Mouse (Mus musculus) heart, postnatal 0 days (tissue): ENCODE data around the gene Rnf38. TPM values are rescaled to one million over a fixed set of nuclear protein-coding genes. Genes with fewer than 3 reads are reported as not detected.

Source experiments
- ATAC-seq: fragments of 200-750 bp; cut with Nextera tagmentation; 2 replicates; pipeline ENCODE4 v1.8.0; 2017; ENCODE audit warnings: low read depth, moderate number of reproducible peaks, moderate library complexity; ENCODE audit not compliant: insufficient read depth
- DNase-seq: peaks from one replicate; pipeline ENCODE4 v3.0.0-alpha.2; 2016; ENCODE audit warnings: low spot score
- H3K27ac ChIP-seq: fragments of 300-500 bp; sonication (generic); 2 replicates; pipeline ENCODE4 v1.5.1; 2014; ENCODE audit warnings: low read depth, mild to moderate bottlenecking
- H3K27me3 ChIP-seq: fragments of 300-500 bp; sonication (generic); 2 replicates; pipeline ENCODE4 v1.6.1; 2014; ENCODE audit warnings: low read length, mixed read lengths; ENCODE audit not compliant: control insufficient read depth, insufficient read depth
- H3K36me3 ChIP-seq: fragments of 300-500 bp; sonication (generic); replicated peaks from 2 replicates; pipeline ENCODE4 v1.6.1; 2014; ENCODE audit warnings: low read length, mixed read lengths; ENCODE audit not compliant: control insufficient read depth, insufficient read depth
- H3K4me1 ChIP-seq: fragments of 300-500 bp; sonication (generic); 2 replicates; pipeline ENCODE4 v1.6.1; 2014; ENCODE audit warnings: antibody characterized with exemption; ENCODE audit not compliant: control insufficient read depth, insufficient read depth
- H3K4me2 ChIP-seq: fragments of 300-500 bp; sonication (generic); 2 replicates; pipeline ENCODE4 v1.6.1; 2014; ENCODE audit warnings: low read depth, mild to moderate bottlenecking, low read length, moderate library complexity
- H3K4me3 ChIP-seq: fragments of 300-500 bp; sonication (generic); 2 replicates; pipeline ENCODE4 v1.5.1; 2014; ENCODE audit warnings: low read depth, low read length
- H3K9ac ChIP-seq: fragments of 300-500 bp; sonication (generic); replicated peaks from 2 replicates; pipeline ENCODE4 v1.6.1; 2014; ENCODE audit warnings: low read depth, low read length, mixed read lengths
- H3K9me3 ChIP-seq: fragments of 300-500 bp; sonication (generic); replicated peaks from 2 replicates; pipeline ENCODE4 v1.6.1; 2016; ENCODE audit warnings: low read length; ENCODE audit not compliant: control insufficient read depth
- CTCF ChIP-seq: IDR thresholded peaks from 2 replicates; pipeline ENCODE4 v1.5.1; 2016; ENCODE audit warnings: antibody characterized with exemption, control low read depth, low read depth
- EP300 ChIP-seq: IDR thresholded peaks from 2 replicates; pipeline ENCODE4 v1.6.1; 2016; ENCODE audit warnings: antibody characterized with exemption, low read depth
- WGBS: fragments of 180-500 bp; shearing (Covaris S2); extraction: QIAGEN DNeasy Blood & Tissue Kit; methylation state at CpG from one replicate; pipeline ENCODE4 v1.1.7; 2014; 5-methylcytosine and 5-hydroxymethylcytosine counted together
- polyA plus RNA-seq: library from polyadenylated mRNA; unstranded; fragments of >200 nt; fragmentation: Nextera tagmentation; extraction: Ambion mirVana; gene quantifications from 2 replicates; pipeline ENCODE4 v1.2.1, GENCODE M21; 2015
- total RNA-seq: library from RNA; depleted of rRNA; stranded (reverse); fragments of >200 nt; gene quantifications from 2 replicates; pipeline ENCODE4 v1.2.3, GENCODE M21; 2014; ENCODE audit warnings: low replicate concordance

Rnf38 gene
- total and polyA plus RNA-seq, 2 experiments from 2014 or later, result 7.3 to 41.1 TPM

DNA sequence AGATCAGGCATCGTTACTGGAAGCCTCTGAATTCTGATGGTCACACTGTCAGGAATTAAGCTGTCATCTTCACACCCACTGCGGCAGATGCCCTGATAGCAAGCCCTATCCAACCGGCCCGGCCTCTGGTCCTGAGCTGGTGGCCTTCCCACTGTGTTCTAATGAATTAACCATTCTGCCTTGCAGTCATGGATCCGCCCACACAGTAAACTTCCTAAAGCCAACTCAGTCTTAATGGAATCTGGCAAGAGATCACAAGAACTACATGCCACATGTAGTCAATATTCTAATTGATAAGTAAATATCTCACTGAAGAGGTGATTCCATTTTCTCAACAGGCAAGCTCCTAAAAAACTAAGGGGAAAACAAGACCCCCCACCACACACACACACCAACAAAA is 60.9 kb downstream of the Rnf38 start:
- H3K9ac ChIP-seq, result no peak overlapping the region
- H3K27me3 ChIP-seq, result no peaks in the 10 kb centered on the region
- H3K4me2 ChIP-seq, result no peak overlapping the region
- no peak for ATAC-seq
- TF ChIP-seq CTCF (no peak), EP300 (no peak)
- H3K4me1 ChIP-seq, result peaks cover 3% of the 10 kb centered on the region; the same call in 1 of the 2 replicates
- no peak overlapping the region for H3K4me3 ChIP-seq
- no peak for DNase-seq
- 46% methylated on average over 5 of the region's 5 CpGs for WGBS
- no peaks in the 10 kb centered on the region for H3K36me3 ChIP-seq
- no peaks in the 10 kb centered on the region for H3K9me3 ChIP-seq
- H3K27ac ChIP-seq, result no peak overlapping the region

- ATAC-seq (no peak), DNase-seq (no peak)
- 58% methylated on average over 3 of the region's 3 CpGs for WGBS
- no peak overlapping the region for H3K4me2 ChIP-seq
- TF ChIP-seq CTCF (no peak), EP300 (no peak)
- no peak overlapping the region for H3K9ac ChIP-seq
- H3K4me3 ChIP-seq, result no peak overlapping the region
- no peaks in the 10 kb centered on the region for H3K36me3 ChIP-seq
- no peaks in the 10 kb centered on the region for H3K27me3 ChIP-seq
- peaks cover 21% of the 10 kb centered on the region for H3K4me1 ChIP-seq
- no peak overlapping the region for H3K27ac ChIP-seq
- no peaks in the 10 kb centered on the region for H3K9me3 ChIP-seq
Observed at GRCm38 (mm10) chr4:44169884-44170283, 63.7 kb downstream of the Rnf38 start.

DNA sequence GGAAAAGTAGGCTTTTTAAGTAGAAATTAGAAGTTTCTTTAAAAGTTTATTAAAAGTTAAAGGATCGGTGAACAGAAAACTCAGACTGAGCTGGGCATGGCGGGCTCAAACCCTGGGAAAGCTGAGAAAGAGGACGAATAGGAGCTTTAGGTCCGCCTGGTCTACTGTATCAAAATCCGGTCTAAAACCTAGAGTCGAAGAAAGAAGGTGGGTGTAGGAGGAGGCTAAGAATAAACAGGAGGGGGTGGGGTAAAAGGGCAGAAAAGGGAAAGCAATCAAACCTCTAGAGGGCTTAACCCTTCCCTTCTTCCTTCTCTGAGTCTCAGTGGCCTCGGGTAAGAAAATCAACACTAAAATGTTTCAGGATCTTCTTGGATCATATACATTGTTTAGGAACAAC is 64.8 kb downstream of the Rnf38 start:
- WGBS, result 4% methylated on average over 7 of the region's 7 CpGs
- Histone ChIP-seq H3K9me3 (no peaks in the 10 kb centered on the region), H3K9ac (peak overlapping the region; percentile 32; the same call in 1 of the 2 replicates), H3K4me2 (peak overlapping the region; percentile 66), H3K27me3 (no peaks in the 10 kb centered on the region), H3K27ac (peak overlapping the region; percentile 69), H3K36me3 (no peaks in the 10 kb centered on the region), H3K4me1 (peaks cover 24% of the 10 kb centered on the region), H3K4me3 (peak overlapping the region; percentile 51)
- DNase-seq (peak; percentile 51), ATAC-seq (no peak)
- TF ChIP-seq EP300 (no peak), CTCF (no peak)

DNA sequence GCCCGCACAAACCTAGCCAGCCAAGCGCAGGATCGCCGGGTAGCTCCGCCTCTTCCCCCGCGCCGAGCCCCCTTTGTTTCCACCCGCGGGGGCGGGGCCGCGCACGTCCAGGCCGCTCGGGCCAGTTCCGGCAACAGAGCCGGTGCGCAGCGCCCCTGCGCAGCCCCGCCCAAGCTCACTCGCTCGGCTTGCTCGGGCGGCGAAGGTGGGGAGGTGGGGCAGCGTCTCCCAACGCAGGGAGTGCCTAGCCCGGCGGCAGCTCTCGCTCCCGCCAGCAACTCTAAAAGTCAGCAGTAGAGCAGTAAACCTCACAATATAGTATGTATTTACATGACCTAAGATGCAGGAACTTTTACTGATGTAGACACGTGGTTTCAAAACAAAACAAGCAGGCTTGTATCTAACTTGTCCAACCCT is 65.3 kb downstream of the Rnf38 start:
- Histone ChIP-seq H3K9ac (peak overlapping the region; percentile 32; the same call in 1 of the 2 replicates), H3K36me3 (no peaks in the 10 kb centered on the region), H3K4me3 (peak overlapping the region; percentile 51), H3K9me3 (no peaks in the 10 kb centered on the region), H3K27me3 (no peaks in the 10 kb centered on the region), H3K27ac (peak overlapping the region; percentile 69), H3K4me1 (peaks cover 24% of the 10 kb centered on the region), H3K4me2 (peak overlapping the region; percentile 66)
- under 1% methylated on average over 21 of the region's 34 CpGs for WGBS
- TF ChIP-seq CTCF (no peak), EP300 (no peak; the same call in 1 of the 2 replicates)
- DNase-seq (peak; percentile 94), ATAC-seq (peak; percentile 91)

DNA sequence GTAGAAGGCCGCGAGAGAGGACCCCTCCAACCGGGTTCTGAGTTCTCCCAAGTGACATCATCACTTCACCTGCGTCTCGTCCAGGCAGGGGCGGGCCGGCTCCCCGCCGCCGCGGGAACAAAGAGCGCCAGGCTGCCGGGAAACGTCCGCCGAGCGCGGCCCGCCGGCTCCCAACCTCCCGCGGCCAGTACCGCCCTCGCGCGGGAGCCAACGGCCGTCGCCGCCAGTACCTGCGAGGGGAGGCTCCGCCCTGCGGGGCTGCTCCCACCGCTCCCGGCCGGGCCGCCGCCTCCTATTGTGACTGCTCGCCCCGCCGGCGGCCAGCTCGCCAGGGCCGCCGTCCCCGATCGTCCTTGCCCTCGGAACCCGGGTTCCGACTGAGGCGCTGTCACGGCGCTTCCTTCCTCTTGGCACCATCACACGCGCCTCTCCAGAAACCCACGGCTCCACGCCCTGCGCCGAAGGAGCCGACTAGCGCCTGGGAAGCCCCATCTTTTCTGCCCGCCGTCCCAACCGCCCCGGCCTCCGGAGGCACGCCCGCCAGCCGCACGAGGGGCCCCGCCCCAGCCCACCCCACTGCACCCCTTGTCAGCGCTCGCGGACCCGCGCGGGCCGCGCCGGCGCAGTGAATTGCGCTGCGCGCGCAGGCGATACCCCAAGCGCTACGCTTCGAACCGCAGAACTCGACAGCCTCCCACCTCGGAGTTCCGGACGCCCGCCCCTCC is 66.0 kb downstream of the Rnf38 start:
- Histone ChIP-seq H3K4me3 (peak overlapping the region; percentile 96), H3K9ac (peak overlapping the region; percentile 88), H3K36me3 (no peaks in the 10 kb centered on the region), H3K9me3 (no peaks in the 10 kb centered on the region), H3K4me1 (peaks cover 24% of the 10 kb centered on the region), H3K27ac (peak overlapping the region; percentile 99), H3K4me2 (peak overlapping the region; percentile 78), H3K27me3 (no peaks in the 10 kb centered on the region)
- DNase-seq, result peak; percentile 85
- TF ChIP-seq EP300 (no peak; the same call in 1 of the 2 replicates), CTCF (no peak)
- peak; percentile 86 for ATAC-seq
- under 1% methylated on average over 82 of the region's 95 CpGs for WGBS
